Mouse (Mus musculus) c-Kit-positive CD71-positive TER-119-negative erythroid progenitor cells, embryonic 14.5 days (primary cell): ENCODE results near the gene Hnrnpk.
"Not testable (repeated sequence)": the region's sequence is repeated elsewhere in the genome, so short reads cannot be mapped to it uniquely, and the experiment has no call there.

Experiments used
- DNase-seq: peaks from one replicate; pipeline ENCODE4 v3.0.0-alpha.2; 2013; ENCODE audit warnings: low read depth

Hnrnpk gene

DNA sequence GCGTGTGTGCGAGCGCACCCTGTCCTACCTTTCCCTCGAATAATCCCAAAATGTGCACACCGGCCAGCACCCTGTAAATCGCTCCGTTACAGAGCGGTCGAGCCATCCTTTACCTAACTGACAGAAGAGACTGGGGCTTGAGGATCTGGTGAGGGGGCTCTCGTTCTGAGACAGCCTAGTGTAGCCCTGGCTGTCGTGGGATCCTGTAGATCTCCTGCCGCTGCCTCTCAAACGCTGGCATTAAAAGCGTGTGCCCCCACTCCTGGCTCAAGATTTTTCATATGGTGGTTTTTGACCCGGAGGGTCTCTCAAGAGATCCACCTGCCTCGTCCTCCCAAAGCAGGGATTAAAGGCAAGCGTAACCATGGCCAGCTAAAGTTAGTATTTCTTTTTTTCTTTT is at the start of gene Hnrnpk:
Hnrnpk (minus strand) TSS at position 101 of the 400 bp plus-strand sequence.
- not testable (repeated sequence) for DNase-seq

DNA sequence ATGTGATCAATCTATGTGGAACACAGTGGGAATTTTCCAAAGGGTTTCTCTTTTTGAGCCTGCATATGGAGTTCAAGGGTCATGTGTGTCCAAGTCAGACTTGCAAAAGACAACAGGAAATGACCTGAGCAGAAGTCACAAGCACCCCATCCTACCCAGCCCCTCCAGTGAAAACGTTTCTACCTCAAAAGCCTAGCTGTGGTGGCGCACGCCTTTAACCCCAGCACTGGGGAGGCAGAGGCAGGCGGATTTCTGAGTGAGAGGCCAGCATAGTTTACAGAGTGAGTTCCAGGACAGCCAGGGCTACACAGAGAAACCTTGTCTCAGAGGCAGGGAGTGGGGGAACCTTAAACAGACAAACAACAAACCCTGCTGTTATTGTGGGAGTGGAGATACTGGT is 49.1 kb upstream of the Hnrnpk start:
- DNase-seq: no peak

DNA sequence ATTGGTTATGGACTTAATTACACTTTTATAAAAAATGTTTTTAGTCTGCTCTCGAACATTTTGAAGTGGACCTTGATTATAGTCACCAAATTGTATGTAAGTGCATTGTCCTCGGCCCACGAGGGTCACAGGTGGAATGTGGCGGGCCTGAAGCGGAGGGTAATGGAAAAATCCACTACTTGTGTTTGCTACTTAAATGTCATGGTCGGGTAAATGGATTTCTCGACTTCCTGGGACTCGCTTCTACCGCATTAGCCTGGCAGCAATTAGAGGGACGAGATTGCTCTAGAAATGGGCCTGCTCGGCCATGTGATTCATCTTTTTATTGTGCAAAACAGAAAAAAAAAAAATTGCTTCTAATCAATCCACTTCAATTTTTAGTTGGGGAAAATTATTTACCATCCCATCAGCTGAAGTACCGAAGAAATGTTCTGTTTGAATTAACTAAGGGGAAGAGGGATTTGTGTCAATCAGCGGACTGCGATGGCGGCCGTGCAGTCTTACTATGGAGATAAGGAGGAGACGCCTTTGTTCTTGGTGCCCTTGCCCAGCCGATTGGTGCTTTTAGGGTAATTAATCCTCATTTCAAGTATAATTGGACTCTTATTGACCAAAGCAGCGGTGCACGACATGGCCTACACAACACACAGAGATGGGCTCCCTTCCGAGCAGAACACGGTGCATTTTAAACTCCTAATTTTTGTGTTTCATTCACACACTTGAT is 47.5 kb upstream of the Hnrnpk start:
- no peak for DNase-seq

DNA sequence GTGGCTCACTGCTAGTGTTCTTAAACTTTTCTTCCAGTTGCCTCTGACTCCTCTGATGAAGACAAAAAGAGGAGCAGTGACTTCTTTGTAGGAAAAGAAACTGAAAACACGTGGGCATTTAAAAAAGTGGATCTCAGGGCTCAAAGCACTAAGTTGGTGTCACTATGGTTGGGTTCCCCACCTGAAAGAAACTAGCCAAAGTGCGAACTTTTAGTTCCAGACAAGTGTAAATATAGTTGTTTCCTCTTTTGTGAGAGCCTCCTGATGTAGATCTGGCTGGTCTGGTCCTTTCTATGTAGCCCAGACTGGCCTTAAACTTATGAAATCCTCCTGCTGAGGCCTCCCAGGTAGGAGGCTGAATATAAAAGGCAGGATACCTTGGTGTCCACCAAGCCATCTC is 43.4 kb upstream of the Hnrnpk start:
- DNase-seq: no peak

DNA sequence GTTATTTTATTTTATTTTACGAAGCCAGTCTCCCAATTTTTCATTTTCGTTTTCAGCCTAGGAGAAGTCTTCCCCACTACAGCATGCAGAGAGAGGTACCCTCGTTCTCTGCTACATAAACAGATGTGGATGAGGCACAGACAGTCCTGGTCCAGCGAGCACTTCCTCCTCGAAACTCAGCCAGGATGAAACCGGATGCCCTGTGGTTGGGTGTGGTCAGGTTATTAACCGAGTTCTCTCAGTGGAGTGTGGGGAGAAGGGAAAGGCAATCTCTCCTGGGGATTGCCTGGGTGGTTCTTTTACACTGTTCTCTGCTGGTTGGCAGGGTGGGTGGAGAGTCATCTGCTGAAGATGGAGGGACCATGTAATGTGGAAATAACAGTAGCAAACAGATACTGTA is 40.6 kb upstream of the Hnrnpk start:
- no peak for DNase-seq

DNA sequence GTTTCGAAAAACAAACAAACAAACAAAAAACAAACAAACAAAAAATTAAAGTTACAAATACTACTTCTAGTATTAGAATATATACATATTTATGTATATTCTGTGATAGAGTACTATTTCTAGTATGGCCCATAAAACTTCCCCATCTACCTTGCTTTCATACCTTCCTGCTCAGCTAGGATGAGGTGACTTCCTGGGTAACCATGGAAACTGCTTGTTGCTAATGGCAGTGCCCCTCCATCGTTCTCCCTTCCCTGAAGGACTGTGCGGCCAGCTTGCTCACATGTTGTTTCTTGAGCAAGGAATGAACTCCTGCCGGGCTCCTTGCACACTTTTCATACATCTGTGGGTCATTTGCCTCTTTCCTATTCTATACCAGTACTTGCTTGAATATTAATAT is 40.2 kb upstream of the Hnrnpk start:
- no peak for DNase-seq

DNA sequence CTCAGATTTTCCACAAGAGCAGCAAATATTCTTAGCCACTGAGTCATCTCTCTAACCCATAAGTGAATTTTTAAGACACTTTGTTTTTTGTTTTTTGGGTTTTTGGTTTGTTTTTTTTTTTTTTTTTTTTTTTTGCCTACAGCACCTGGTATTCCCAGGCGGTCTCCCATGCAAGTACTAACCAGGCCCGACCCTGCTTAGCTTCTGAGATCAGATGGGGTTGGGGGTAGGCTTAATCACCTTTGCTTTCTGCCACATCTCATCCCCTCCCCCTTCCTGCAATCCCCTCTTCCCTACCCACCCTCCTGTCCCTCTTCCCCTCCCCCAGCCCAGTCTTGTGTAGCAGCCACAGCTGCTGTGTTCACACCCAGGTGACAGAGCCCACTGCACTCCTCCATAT is 36.6 kb upstream of the Hnrnpk start:
- no peak for DNase-seq

DNA sequence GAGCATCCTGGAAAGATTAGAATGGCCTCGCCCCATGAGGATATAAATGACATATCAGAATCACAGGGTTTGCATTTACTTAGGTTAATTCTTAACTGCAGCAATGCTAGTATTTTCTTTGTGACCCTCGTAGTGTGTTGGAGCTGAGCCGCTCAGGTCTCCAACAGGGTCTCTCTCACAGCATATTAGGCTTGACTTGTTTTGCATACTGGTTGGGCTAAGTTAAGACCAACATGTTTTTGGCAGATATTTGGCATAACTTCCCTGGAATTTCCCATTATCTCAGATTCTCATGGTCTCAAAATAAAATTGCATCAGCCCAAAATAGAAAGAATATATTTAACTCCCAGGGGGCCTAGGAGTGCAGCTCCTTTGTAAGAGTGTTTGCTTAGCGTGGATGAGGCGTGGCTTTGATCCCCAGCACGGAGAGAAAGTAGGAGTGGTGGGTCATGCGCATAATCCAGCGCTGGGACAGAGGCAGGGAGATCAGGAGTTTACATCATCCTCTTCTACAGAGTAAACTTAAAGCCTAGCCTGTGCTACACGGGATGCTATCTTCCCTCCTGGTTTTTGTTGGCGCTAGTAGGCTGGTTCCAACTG is 20.0 kb upstream of the Hnrnpk start:
- no peak for DNase-seq

DNA sequence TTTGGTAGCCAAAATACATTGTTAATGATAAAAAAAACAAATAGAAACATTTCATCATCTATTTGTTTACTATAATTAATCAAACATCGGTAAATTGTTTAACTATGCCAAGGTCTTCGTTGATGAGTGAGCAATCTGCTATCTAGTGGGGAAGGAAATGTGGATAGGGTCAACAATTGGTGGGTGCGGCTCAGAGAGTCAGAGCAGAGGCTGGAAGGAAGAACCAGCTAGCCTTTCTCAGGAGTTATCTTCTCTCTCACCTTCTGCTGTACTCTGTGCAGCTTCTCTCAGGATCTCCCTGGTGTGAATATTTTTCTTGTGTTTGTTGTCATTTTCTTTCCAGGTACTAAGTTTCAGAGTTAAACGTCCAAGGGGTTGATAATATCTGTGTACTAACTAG is 19.1 kb upstream of the Hnrnpk start:
- no peak for DNase-seq

DNA sequence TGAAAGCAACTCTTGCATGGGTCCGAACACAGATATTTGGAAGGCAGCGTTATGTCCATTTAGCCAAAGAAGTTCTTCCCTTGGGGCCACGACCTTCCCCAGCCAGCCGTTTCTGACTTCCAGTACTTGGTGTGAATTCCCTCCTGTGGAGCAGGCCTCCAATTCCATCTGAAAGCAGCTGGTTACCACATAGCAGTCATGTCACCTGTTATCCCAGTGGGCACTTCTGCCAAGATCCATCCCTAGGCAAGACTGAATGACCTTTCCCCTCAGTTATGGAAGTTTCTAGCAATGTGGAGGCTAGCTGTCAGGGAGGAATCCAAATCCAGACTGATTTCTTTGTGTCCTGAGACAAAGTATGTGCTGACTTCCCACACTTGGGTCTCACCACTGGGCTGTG is 17.9 kb upstream of the Hnrnpk start:
- DNase-seq: no peak

DNA sequence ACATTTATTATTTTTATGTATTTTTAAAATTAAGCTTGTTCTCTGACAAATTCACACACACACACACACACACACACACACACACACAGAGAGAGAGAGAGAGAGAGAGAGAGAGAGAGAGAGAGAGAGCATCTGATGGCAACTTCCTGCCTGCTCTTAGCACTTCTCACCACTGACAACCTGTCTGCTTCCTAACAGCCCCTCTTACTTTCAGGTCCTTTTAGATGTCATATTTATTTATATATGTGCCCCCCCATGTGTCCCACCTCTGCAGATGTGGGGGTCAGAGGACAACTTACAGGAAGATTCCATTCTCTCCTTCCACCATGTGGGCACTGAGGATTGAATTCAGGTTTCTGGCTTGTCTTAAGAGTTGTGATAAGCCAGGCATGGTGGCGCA is 16.1 kb upstream of the Hnrnpk start:
- DNase-seq: no peak

DNA sequence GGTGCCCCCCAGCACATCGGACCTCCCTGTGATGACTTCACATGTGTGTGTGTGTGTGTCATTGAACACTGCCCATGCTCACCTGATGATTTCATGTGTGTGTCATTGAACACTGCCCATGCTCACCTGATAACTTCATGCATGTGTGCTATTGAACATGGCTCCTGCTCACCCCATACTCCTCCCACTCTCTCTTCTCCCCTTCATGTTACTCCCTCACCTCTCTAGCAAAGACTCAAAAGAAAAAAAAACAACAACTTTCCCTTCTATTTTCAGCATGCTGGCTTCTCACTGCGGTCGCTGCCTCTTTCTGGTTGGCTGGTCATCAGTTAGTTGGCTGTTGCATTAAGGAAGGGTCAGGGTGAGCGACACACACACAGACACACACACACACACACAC is 15.5 kb upstream of the Hnrnpk start:
- DNase-seq: no peak

DNA sequence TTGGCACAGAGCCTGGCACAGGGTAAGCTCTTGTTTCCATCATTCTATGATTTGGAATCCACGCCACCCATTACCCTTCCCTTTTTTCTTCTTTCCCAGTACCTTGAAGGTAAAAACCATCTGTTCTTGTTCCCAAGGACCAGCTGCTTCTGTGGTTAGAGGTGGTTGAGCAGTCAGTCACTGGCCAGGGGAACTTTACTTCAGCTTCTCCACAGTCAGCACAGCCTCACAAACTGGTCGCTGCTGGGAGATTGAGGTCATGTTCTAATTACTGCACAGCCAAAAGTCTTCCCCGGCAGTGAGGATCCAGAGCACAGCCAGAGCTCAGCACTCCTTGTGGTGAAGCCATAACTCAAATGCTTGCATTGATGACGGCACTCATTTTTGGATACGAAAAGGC is 12.7 kb upstream of the Hnrnpk start:
- no peak for DNase-seq

DNA sequence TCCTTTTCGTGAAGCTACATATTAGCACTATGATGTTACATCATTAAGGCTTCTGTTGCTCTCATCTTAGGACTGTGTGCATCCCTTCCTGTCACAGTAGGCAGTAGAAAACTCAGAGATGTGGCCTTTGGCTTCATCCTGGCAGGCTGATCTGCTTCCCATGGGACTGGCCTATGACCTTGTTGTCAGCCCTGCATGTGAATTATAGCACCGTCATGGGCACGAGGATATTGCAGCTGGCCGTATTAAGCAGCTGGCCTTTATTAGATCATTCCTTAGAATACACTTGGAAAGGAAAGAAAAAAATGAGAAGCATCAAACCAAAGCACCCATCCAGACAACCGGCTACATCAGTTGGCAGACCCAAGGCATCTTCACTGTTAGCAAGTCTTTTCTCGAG is 12.2 kb upstream of the Hnrnpk start:
- DNase-seq: no peak

DNA sequence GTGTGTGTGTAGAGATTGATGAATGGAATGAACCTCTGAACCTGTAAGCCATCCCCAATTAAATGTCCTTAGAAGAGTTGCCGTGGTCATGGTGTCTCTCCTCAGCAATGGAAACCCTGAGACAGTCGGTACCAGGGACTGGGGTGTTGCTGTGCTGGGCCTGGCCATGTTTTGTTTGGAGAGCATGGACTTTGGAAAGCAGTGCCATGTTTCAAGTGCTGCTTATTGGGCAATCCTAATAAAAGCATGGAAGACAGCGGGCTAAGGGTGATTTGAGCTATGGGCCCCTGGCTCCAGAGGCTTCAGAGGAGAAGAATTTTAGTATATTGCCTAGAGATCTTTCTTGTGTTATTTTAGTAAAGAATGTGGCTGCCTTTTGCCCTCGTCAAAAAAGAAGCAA is 7.9 kb upstream of the Hnrnpk start:
- no peak for DNase-seq

DNA sequence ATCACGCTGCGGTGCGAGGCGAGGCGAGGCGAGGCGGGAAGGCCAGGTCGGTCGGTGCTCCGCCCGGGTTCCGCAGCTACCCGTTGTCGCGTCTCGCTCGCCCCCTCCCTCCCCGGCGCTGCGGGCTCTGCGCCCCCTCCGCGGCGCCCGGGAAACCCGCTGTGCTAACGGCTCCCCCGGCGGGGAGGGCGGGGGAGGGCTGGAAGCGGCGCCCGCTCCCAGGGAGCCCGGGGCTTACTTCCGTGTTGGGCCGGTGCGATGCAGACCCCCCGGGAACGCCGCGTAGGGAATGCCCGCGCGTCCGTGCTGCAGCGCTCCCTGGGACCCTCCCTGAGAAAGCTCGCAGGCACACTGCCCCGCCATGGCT is 416 bp downstream of the Hnrnpk start:
- no peak for DNase-seq

DNA sequence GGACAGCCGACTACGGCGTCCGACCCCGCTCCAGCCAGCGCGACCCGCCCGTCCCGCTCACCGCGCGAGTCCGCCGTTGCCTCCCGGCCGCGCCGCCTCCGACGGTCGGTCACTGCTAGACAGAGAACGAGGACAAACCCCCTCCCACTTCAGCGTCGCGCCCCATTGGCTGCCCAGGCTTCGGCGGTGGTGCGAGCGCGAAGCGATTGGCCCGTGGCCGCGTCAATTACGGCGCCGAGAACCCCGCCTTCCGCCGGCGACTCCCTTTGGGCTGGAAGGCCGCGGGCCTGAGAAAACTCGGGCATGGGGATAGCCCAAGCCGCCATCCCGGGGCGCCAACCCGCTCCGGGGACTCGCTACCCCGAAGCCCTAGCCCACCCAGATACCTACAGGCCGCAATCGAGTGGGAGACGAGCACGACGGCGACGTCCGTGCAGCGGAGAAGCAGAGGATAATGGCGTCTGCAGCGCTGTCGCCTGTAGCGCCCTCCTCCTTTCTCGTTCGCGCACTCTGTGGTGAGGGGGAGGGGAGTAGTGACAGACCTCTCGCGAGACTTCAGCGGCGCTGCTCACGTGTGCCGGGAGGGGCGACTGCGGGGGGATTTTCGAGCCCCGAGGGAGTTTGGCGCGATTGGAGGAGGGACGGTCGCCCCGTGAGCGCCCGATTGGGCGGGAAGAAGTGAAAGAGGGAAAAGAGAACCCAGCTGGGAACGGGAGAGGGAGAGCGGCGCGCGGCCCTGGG is 970 bp downstream of the Hnrnpk start, which contains the start of gene Rmi1:
Rmi1 (plus strand) TSS at position 246 of the 741 bp plus-strand sequence.
- peak; percentile 95 for DNase-seq

DNA sequence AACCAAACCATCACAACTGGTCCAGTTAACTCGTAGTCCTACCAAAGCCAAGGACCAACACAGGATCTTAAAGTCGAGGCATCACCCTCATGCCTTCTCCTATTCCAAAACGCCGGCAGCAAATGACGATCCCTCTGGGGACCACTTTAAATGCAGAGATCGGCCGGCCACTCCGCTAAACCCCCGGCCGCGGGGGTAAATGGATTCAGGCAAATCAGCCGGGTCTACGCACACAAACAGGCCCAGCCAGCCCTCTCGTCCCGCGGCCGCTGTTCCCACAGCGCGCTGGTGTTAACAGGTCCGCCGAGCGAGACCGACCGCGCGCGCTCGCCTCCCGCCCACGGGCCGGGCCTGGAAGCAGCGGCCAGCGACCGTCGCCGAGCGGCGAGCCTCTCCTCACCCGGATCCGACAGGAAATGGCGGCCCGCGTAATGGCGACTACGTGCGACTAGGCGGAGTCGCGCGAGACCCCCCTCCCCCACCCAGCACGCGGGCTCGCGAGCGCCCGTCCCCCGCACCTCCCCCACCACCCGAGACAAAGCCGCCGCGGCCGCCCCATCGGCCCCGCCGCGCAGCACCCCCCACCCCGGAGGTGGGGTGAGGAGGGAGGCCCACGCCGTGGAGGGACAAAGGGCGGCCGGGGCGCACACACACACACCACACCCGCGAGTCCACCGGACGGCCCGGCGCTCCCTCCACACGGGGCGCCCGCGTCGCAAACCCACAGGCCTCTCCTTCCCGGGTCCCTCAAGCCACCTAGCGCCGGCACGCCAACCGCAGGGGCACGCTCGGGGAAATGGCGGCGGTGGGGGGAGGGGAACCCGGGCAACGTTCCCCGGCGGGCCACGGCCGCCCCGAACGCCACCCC is 1.8 kb downstream of the Hnrnpk start:
- DNase-seq: no peak

DNA sequence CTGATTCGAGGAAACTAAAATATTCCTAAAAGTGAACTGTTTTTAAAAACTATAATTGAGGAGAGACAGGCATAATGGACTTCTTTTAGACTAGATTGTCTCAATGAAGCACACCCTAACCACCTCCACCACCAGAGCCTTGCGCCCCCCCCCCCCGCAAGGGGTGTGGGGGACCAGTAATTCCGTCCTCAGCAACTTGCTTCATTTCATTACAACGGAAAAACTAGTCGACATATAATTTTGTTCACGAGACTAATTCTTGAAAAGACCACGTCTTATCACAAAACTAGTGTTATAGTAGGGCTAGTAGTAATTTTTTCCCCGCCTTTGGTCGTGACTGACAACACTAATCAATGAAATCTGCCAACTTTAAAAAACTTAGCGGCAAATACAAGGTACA is 2.6 kb downstream of the Hnrnpk start:
- no peak for DNase-seq

DNA sequence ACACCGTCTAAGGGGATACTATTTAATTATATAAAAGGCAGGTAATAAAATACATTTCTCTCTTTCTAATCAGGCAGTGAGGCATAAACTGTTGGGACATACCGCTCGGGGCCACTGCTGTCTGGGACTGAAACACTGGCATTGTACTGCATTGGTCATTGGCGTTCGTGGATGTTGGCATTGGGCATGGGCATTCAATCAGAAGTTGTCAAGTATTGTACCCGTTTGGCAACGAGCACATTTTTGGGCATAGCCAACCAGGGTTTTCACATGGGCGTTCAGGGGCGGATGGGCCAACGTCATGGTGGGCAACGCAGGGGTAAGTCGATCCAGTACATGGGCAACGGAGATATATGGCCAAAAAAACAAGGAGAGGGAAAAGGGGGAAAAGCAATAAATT is 5.5 kb downstream of the Hnrnpk start:
- no peak for DNase-seq

DNA sequence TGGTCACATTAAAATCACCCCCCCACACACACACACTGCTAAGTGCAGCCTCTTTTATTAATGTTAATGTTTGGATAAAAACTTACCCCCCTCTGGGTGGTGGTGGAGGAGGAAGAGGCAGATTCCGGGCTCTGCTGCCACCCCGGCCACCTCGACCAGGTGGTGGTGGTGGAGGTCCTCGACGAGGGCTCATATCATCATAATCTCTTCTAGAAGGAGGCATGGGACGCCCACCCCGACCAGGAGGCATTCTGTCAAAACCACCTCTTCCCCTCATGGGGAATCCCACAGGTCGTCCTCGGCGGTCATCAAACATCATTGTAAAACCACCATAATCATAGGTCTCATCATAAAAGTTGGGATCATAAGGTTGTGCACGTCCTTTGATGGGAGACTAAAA is 8.8 kb downstream of the Hnrnpk start:
- not testable (repeated sequence) for DNase-seq

DNA sequence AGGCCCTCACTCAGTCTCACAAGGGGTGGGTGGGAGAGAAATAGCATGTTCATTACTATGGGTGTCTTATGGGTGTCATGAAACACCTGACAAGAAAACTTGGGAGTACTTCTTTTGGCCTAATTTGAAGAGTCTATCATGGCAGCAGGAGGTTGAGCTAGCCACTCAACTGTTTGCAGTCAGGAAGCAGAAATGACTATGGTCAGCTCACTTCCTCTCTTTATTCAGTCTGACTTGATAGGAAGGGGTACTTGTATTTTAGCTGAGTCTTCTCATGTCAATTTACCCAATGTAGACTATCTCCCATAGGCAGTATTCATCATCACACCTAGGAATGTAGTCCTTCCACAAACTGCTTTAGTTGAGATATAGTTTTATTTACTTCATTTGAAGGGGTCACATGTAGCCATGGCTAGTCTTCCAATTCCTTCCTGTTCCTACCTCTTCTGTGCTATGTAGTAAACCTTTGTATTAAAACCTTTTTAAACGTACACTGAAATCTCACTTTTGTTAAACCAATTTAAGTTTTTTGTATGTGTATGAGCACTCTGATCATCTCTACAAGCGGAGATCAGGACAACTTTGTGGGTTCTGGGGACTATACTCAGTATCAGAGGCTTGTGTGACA is 13.7 kb downstream of the Hnrnpk start:
- DNase-seq: no peak
